Mouse (Mus musculus) G1E (cell line): ENCODE data around the gene Adgrb3. TPM values are rescaled to one million over a fixed set of nuclear protein-coding genes. Genes with fewer than 3 reads are reported as not detected.

Experiments
- ATAC-seq: 2 replicates; pipeline ENCODE4 v1.8.0; 2016; ENCODE audit warnings: mild to moderate bottlenecking; ENCODE audit not compliant: insufficient number of reproducible peaks, poor library complexity, low FRiP score, severe bottlenecking; ENCODE audit errors: extremely low read depth
- DNase-seq: peaks from one replicate; pipeline ENCODE4 v3.0.0; 2012; ENCODE audit warnings: low spot score
- H3K27me3 ChIP-seq: 2 replicates; pipeline ENCODE4 v1.6.1; 2012; ENCODE audit warnings: mild to moderate bottlenecking, low read length, inconsistent platforms; ENCODE audit not compliant: insufficient read depth
- H3K36me3 ChIP-seq: replicated peaks from 2 replicates; pipeline ENCODE3; 2012; ENCODE audit warnings: mild to moderate bottlenecking, inconsistent platforms
- H3K4me1 ChIP-seq: 2 replicates; pipeline ENCODE4 v1.6.1; 2012; ENCODE audit warnings: low read depth, low read length, inconsistent platforms, mixed read lengths; ENCODE audit not compliant: insufficient read depth
- H3K4me3 ChIP-seq: 2 replicates; pipeline ENCODE4 v1.5.1; 2012; ENCODE audit warnings: low read depth, mild to moderate bottlenecking, inconsistent platforms, low read length, moderate library complexity, mixed read lengths
- H3K9me3 ChIP-seq: replicated peaks from 2 replicates; pipeline ENCODE4 v1.6.1; 2012; ENCODE audit warnings: inconsistent platforms
- CTCF ChIP-seq: IDR thresholded peaks from 2 replicates; pipeline ENCODE4 v1.5.1; 2012; ENCODE audit warnings: low read depth, low read length, inconsistent platforms, mixed read lengths
- GATA1 ChIP-seq: IDR thresholded peaks from 2 replicates; pipeline ENCODE4 v1.6.1; 2012; ENCODE audit warnings: borderline replicate concordance, low read length, inconsistent platforms, mixed read lengths
- GATA2 ChIP-seq: IDR thresholded peaks from 2 replicates; pipeline ENCODE4 v1.6.1; 2012; ENCODE audit warnings: low read depth, low read length, inconsistent platforms, borderline replicate concordance
- POLR2AphosphoS5 ChIP-seq: IDR thresholded peaks from 2 replicates; pipeline ENCODE4 v1.6.1; 2012; ENCODE audit warnings: low read depth, low read length, inconsistent platforms; ENCODE audit not compliant: insufficient replicate concordance
- TAL1 ChIP-seq: conservative IDR thresholded peaks from 2 replicates; pipeline ENCODE4 v1.6.1; 2012; ENCODE audit warnings: low read depth, low read length, inconsistent platforms, mixed read lengths
- polyA plus RNA-seq: library from polyadenylated mRNA; stranded (reverse); fragments of >175 nt; gene quantifications from 2 replicates; pipeline ENCODE4 v1.2.3, GENCODE M21; 2012
- total RNA-seq, 2 experiments: library from RNA; stranded (forward) in 1 of 2; stranded (reverse) in 1 of 2; fragments of 200-1000 nt in 1 of 2; fragments of >200 nt in 1 of 2; fragmentation: Nextera tagmentation in 1 of 2; gene quantifications; 2 replicates each; pipeline ENCODE4 v1.2.3; 2014 to 2017

Gene Adgrb3
- total and polyA plus RNA-seq, 3 experiments, result 0.55 TPM; not detected in 2

DNA sequence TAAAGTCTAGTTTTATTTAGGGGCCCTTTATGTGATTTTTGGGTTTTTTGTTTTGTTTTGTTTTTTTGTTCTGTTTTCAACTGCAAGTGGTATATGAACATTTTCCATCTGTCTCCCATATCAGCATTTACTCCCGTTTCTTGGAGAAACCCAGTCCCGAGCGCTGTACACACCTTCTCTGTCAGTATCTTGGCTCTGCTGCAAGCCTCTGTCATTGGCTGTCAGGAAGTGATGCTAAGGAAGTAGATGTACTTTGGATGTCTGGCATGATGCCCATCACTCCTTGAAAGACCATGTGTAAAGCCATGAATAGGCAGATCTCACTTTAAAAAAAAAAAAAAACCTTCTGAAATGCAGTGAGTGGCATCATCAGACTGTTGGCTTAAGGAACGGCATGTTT, 132.3 kb downstream of the Adgrb3 start:
- H3K36me3 ChIP-seq, result no peaks in the 10 kb centered on the region
- DNase-seq (no peak), ATAC-seq (no peak)
- H3K27me3 ChIP-seq, result no peaks in the 10 kb centered on the region
- no peak for TF ChIP-seq GATA1
- no peak for TF ChIP-seq CTCF
- no peak for TF ChIP-seq POLR2AphosphoS5
- no peak for TF ChIP-seq TAL1
- no peak for TF ChIP-seq GATA2
- H3K4me1 ChIP-seq, result no peaks in the 10 kb centered on the region
- H3K4me3 ChIP-seq, result no peak overlapping the region
- peaks cover 6% of the 10 kb centered on the region; the same call in 1 of the 2 replicates for H3K9me3 ChIP-seq

- DNase-seq (no peak), ATAC-seq (no peak)
- Histone ChIP-seq H3K36me3 (no peaks in the 10 kb centered on the region), H3K4me3 (no peak overlapping the region), H3K27me3 (no peaks in the 10 kb centered on the region), H3K9me3 (peaks cover 6% of the 10 kb centered on the region; the same call in 1 of the 2 replicates), H3K4me1 (no peaks in the 10 kb centered on the region)
- 0 out of 2 replicates have a peak, but pooled peaks have one; percentile 19 for TF ChIP-seq CTCF
- no peak for TF ChIP-seq TAL1
- TF ChIP-seq GATA1, result no peak
Measured at GRCm38 (mm10) chr1:25696771-25697170, 132.7 kb downstream of the Adgrb3 start.

GRCm38 (mm10) chr1:25682118-25682517, 147.4 kb downstream of the Adgrb3 start:
- Histone ChIP-seq H3K4me3 (no peak overlapping the region), H3K4me1 (no peaks in the 10 kb centered on the region), H3K9me3 (peaks cover 2% of the 10 kb centered on the region; the same call in 1 of the 2 replicates), H3K27me3 (no peaks in the 10 kb centered on the region), H3K36me3 (no peaks in the 10 kb centered on the region)
- ATAC-seq (no peak), DNase-seq (no peak)
- TF ChIP-seq GATA2 (no peak), GATA1 (no peak), TAL1 (no peak), POLR2AphosphoS5 (no peak), CTCF (no peak)

DNA sequence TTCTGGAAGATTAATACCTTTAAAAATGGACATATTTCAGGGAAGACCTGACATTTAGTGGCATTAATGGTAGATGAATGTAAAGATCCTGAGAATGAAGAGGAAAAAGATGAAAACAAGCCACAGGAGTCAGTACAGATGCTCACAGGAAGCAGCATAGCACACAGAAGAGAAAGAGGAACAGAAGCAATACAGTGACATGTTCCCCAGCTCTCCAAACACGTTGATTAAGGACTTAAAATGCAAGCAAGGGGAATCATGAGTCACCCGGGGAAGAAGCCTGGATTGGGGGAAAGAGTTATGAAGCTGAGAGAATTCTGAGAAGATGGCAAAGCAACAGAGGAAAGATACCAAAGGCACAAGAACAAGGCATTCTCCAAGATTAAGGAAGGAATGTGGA, 149.9 kb downstream of the Adgrb3 start:
- Histone ChIP-seq H3K9me3 (peaks cover 2% of the 10 kb centered on the region; the same call in 1 of the 2 replicates), H3K4me1 (no peaks in the 10 kb centered on the region), H3K4me3 (no peak overlapping the region), H3K27me3 (no peaks in the 10 kb centered on the region), H3K36me3 (no peaks in the 10 kb centered on the region)
- no peak for ATAC-seq
- TF ChIP-seq POLR2AphosphoS5 (no peak), CTCF (no peak), GATA1 (no peak)
- DNase-seq, result no peak

DNA sequence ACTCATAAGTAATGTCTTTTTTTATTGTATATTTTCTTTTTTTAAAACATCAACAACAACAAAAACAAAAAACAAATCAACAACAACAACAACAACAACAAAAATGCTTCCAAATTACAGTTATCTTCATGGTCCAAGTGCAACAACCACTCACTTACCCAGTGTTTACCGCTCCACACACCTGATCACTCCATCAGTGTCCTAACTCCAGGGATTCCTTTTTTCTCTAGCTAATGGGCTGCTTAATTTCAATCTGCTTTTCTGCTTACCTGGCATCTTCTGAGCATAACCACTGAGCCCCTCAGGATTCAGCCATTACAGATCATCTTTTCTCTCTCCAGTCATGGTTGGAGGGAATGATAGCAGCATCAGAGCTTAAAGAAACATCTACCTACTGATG, 176.8 kb downstream of the Adgrb3 start:
- DNase-seq, result no peak
- no peak for ATAC-seq
- Histone ChIP-seq H3K27me3 (no peaks in the 10 kb centered on the region), H3K9me3 (no peaks in the 10 kb centered on the region; the same call in 1 of the 2 replicates), H3K4me1 (no peaks in the 10 kb centered on the region), H3K4me3 (no peak overlapping the region), H3K36me3 (no peaks in the 10 kb centered on the region)
- TF ChIP-seq TAL1 (no peak), GATA1 (no peak), GATA2 (no peak), POLR2AphosphoS5 (no peak), CTCF (no peak)

GRCm38 (mm10) chr1:25644256-25644655, 185.3 kb downstream of the Adgrb3 start:
- no peaks in the 10 kb centered on the region; the same call in none of the 2 replicates for H3K9me3 ChIP-seq
- ATAC-seq (no peak), DNase-seq (no peak)
- TF ChIP-seq TAL1, result no peak
- H3K36me3 ChIP-seq, result no peaks in the 10 kb centered on the region
- H3K27me3 ChIP-seq, result no peaks in the 10 kb centered on the region
- H3K4me1 ChIP-seq, result no peaks in the 10 kb centered on the region
- no peak overlapping the region for H3K4me3 ChIP-seq

DNA sequence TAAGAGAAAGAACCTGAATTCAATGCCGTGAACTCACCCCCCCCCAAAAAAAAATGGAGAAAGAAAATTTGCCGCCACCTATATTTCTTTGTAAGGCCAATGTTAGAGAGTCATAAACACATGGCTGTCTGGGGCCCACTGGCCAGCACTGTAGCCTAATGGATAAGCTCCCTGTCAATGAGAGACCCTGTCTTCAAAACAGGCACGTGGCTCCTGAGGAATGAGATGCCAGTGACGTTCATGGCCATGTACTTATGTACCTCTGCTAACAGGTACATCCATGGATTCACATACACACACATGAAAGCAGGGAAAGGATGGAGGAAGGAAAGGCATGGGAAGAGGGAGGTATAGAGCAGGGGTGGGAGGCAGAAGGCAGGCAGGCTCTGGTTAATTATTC, 208.0 kb downstream of the Adgrb3 start:
- Histone ChIP-seq H3K4me3 (no peak overlapping the region), H3K36me3 (no peaks in the 10 kb centered on the region), H3K4me1 (no peaks in the 10 kb centered on the region), H3K9me3 (no peaks in the 10 kb centered on the region), H3K27me3 (no peaks in the 10 kb centered on the region)
- ATAC-seq, result no peak
- DNase-seq, result no peak
- TF ChIP-seq CTCF (no peak), POLR2AphosphoS5 (no peak), TAL1 (no peak), GATA1 (no peak), GATA2 (no peak)
